Mouse (Mus musculus) CH12.LX (cell line): Measurements from ENCODE around the gene Selenov. TPM values are rescaled to one million over a fixed set of nuclear protein-coding genes. Genes with fewer than 3 reads are reported as not detected.
A peak's percentile ranks its signal among the peaks of the same experiment; 100 is the strongest.

Experiments used
- DNase-seq: peaks from one replicate; pipeline ENCODE4 v3.0.0-alpha.2; 2013; ENCODE audit errors: extremely low read depth
- H3K27ac ChIP-seq: 2 replicates; pipeline ENCODE4 v1.5.1; 2012; ENCODE audit warnings: low read depth, mild to moderate bottlenecking, control low read depth, moderate library complexity; ENCODE audit not compliant: insufficient read depth
- H3K27me3 ChIP-seq: replicated peaks from 2 replicates; pipeline ENCODE3; 2012; ENCODE audit warnings: inconsistent platforms
- H3K36me3 ChIP-seq, 2 experiments: replicated peaks in 1 of 2; 2 replicates each; pipeline versions ENCODE3 to v1.6.1; 2012; ENCODE audit warnings: inconsistent platforms in 1 of 2, low read length in 1 of 2, mild to moderate bottlenecking in 1 of 2, mixed read lengths in 1 of 2, moderate library complexity in 1 of 2; ENCODE audit not compliant: control insufficient read depth in 1 of 2, insufficient read depth in 1 of 2
- H3K4me1 ChIP-seq, 2 experiments: 2 replicates each; pipeline ENCODE4 v1.6.1; 2012; ENCODE audit warnings: inconsistent platforms in 1 of 2, moderate library complexity in 1 of 2; ENCODE audit not compliant: insufficient read depth in 2 of 2, control insufficient read depth in 1 of 2
- H3K4me2 ChIP-seq: 2 replicates; pipeline ENCODE4 v1.6.1; 2012; ENCODE audit warnings: low read depth, mild to moderate bottlenecking, control low read depth; ENCODE audit not compliant: poor library complexity, insufficient read depth, severe bottlenecking
- H3K4me3 ChIP-seq, 3 experiments: fragments of 150-350 bp in 1 of 3; sonication (generic) in 1 of 3; replicated peaks in 1 of 3; 2 replicates each; pipeline versions ENCODE3 to v1.5.1; 2011 to 2012; ENCODE audit warnings: low read depth in 2 of 3, low read length in 2 of 3, mild to moderate bottlenecking in 2 of 3, moderate library complexity in 2 of 3, control low read depth in 1 of 3, improper control_type of control experiment in 1 of 3, inconsistent platforms in 1 of 3, mixed read lengths in 1 of 3; ENCODE audit not compliant: poor library complexity in 1 of 3
- H3K79me2 ChIP-seq: replicated peaks from 2 replicates; pipeline ENCODE4 v1.6.1; 2012; ENCODE audit warnings: mild to moderate bottlenecking, moderate library complexity; ENCODE audit not compliant: control insufficient read depth, poor library complexity, insufficient read depth, severe bottlenecking; ENCODE audit errors: extremely low read depth
- H3K9ac ChIP-seq: 2 replicates; pipeline ENCODE4 v1.6.1; 2012; ENCODE audit warnings: low read depth, mild to moderate bottlenecking, control low read depth, moderate library complexity; ENCODE audit not compliant: insufficient read depth
- H3K9me3 ChIP-seq: replicated peaks from 2 replicates; pipeline ENCODE3; 2012; ENCODE audit warnings: low read length, inconsistent platforms, mixed read lengths
- CHD1 ChIP-seq: IDR thresholded peaks from 2 replicates; pipeline ENCODE4 v1.6.1; 2012; ENCODE audit warnings: low read depth, low read length, improper control_type of control experiment, inconsistent platforms
- CHD2 ChIP-seq: IDR thresholded peaks from 2 replicates; pipeline ENCODE4 v1.6.1; 2011; ENCODE audit warnings: low read length, improper control_type of control experiment
- CTCF ChIP-seq, 2 experiments: IDR thresholded peaks in 1 of 2; conservative IDR thresholded peaks in 1 of 2; 2 replicates each; pipeline ENCODE4 v1.5.1; 2011 to 2012; ENCODE audit warnings: low read depth in 2 of 2, low read length in 2 of 2, improper control_type of control experiment in 1 of 2, inconsistent platforms in 1 of 2, mild to moderate bottlenecking in 1 of 2, moderate library complexity in 1 of 2
- E2F4 ChIP-seq: IDR thresholded peaks from 2 replicates; pipeline ENCODE4 v1.6.1; 2011; ENCODE audit warnings: low read depth, low read length, improper control_type of control experiment; ENCODE audit not compliant: insufficient replicate concordance
- GABPA ChIP-seq: IDR thresholded peaks from 2 replicates; pipeline ENCODE4 v1.6.1; 2012; ENCODE audit warnings: low read depth, low read length, improper control_type of control experiment, inconsistent platforms; ENCODE audit not compliant: insufficient replicate concordance
- HCFC1 ChIP-seq: IDR thresholded peaks from 2 replicates; pipeline ENCODE4 v1.6.1; 2012; ENCODE audit warnings: low read depth, mild to moderate bottlenecking, inconsistent platforms, low read length, improper control_type of control experiment
- IRF4 ChIP-seq: IDR thresholded peaks from 2 replicates; pipeline ENCODE4 v1.6.1; 2014; ENCODE audit warnings: low read depth, mild to moderate bottlenecking, inconsistent platforms, low read length, improper control_type of control experiment
- JUN ChIP-seq: IDR thresholded peaks from 2 replicates; pipeline ENCODE4 v1.6.1; 2011; ENCODE audit warnings: low read depth, mild to moderate bottlenecking, low read length, improper control_type of control experiment, moderate library complexity; ENCODE audit not compliant: insufficient read depth
- JUND ChIP-seq: conservative IDR thresholded peaks from 2 replicates; pipeline ENCODE4 v1.6.1; 2011; ENCODE audit warnings: low read depth, low read length, improper control_type of control experiment
- KAT2A ChIP-seq: IDR thresholded peaks from 2 replicates; pipeline ENCODE4 v1.6.1; 2012; ENCODE audit warnings: low read length, improper control_type of control experiment, inconsistent platforms; ENCODE audit not compliant: insufficient replicate concordance
- MAFK ChIP-seq: IDR thresholded peaks from 2 replicates; pipeline ENCODE4 v1.6.1; 2011; ENCODE audit warnings: low read length, improper control_type of control experiment; ENCODE audit not compliant: insufficient replicate concordance
- MAZ ChIP-seq: IDR thresholded peaks from 2 replicates; pipeline ENCODE4 v1.6.1; 2012; ENCODE audit warnings: low read depth, mild to moderate bottlenecking, inconsistent platforms, low read length, improper control_type of control experiment, moderate library complexity
- MEF2A ChIP-seq: IDR thresholded peaks from 2 replicates; pipeline ENCODE4 v1.6.1; 2014; ENCODE audit warnings: low read depth, mild to moderate bottlenecking, inconsistent platforms, low read length, improper control_type of control experiment, borderline replicate concordance
- MYC ChIP-seq: IDR thresholded peaks from 2 replicates; pipeline ENCODE4 v1.6.1; 2011; ENCODE audit warnings: low read depth, mild to moderate bottlenecking, improper control_type of control experiment, low read length
- NELFE ChIP-seq: IDR thresholded peaks from 2 replicates; pipeline ENCODE4 v1.6.1; 2011; ENCODE audit warnings: low read depth, low read length, improper control_type of control experiment
- POLR2A ChIP-seq: IDR thresholded peaks from 2 replicates; pipeline ENCODE4 v1.6.1; 2011; ENCODE audit warnings: low read depth, mild to moderate bottlenecking, improper control_type of control experiment, low read length
- POLR2AphosphoS2 ChIP-seq: IDR thresholded peaks from 2 replicates; pipeline ENCODE4 v1.6.1; 2011; ENCODE audit warnings: low read depth, low read length, improper control_type of control experiment
- RCOR1 ChIP-seq: conservative IDR thresholded peaks from 2 replicates; pipeline ENCODE4 v1.6.1; 2012; ENCODE audit warnings: low read depth, mild to moderate bottlenecking, inconsistent platforms, low read length, improper control_type of control experiment
- SMC3 ChIP-seq: IDR thresholded peaks from 2 replicates; pipeline ENCODE4 v1.6.1; 2011; ENCODE audit warnings: low read depth, low read length, improper control_type of control experiment
- TBP ChIP-seq: conservative IDR thresholded peaks from 2 replicates; pipeline ENCODE4 v1.6.1; 2011; ENCODE audit warnings: low read depth, low read length, improper control_type of control experiment
- USF1 ChIP-seq: IDR thresholded peaks from 2 replicates; pipeline ENCODE4 v1.6.1; 2014; ENCODE audit warnings: low read depth, mild to moderate bottlenecking, inconsistent platforms, low read length, improper control_type of control experiment
- USF2 ChIP-seq: conservative IDR thresholded peaks from 2 replicates; pipeline ENCODE4 v1.6.1; 2011; ENCODE audit warnings: low read depth, low read length, improper control_type of control experiment
- ZC3H11A ChIP-seq: IDR thresholded peaks from 2 replicates; pipeline ENCODE4 v1.6.1; 2012; ENCODE audit warnings: low read depth, mild to moderate bottlenecking, inconsistent platforms, low read length, improper control_type of control experiment
- ZKSCAN1 ChIP-seq: IDR thresholded peaks from 2 replicates; pipeline ENCODE4 v1.6.1; 2012; ENCODE audit warnings: low read depth, inconsistent platforms, low read length, improper control_type of control experiment, borderline replicate concordance
- ZMIZ1 ChIP-seq: IDR thresholded peaks from 2 replicates; pipeline ENCODE4 v1.6.1; 2012; ENCODE audit warnings: low read depth, mild to moderate bottlenecking, inconsistent platforms, low read length, improper control_type of control experiment
- dilution Hi-C: fragments of 300-500 bp; cut with MboI; formaldehyde crosslinking; loops from 2 replicates; pipeline ENCODE4 v1.14.3; 2020; ENCODE audit warnings: low sequenced_read_pairs; ENCODE audit not compliant: extremely low pct_unique_long_range_greater_than_20kb, extremely low pct_ligation_motif_present
- in situ Hi-C: fragments of 300-500 bp; cut with MboI; formaldehyde crosslinking; loops from 3 replicates; pipeline ENCODE4 v1.14.3; 2019; ENCODE audit warnings: low sequenced_read_pairs, low pct_ligation_motif_present, low pct_unique_long_range_greater_than_20kb, mixed read lengths
- polyA plus RNA-seq: library from polyadenylated mRNA; unstranded; fragments of >175 nt; gene quantifications from 2 replicates; pipeline ENCODE4 v1.2.1, GENCODE M21; 2012; ENCODE audit warnings: low read depth; ENCODE audit not compliant: insufficient read length
- total RNA-seq, 2 experiments: library from RNA; depleted of rRNA; stranded (reverse); fragments of 300-350 nt in 1 of 2; fragments of >200 nt in 1 of 2; gene quantifications; 2 replicates each; pipeline ENCODE4 v1.2.3; 2012 to 2014

Gene Selenov
- total and polyA plus RNA-seq, 3 experiments = not detected

DNA sequence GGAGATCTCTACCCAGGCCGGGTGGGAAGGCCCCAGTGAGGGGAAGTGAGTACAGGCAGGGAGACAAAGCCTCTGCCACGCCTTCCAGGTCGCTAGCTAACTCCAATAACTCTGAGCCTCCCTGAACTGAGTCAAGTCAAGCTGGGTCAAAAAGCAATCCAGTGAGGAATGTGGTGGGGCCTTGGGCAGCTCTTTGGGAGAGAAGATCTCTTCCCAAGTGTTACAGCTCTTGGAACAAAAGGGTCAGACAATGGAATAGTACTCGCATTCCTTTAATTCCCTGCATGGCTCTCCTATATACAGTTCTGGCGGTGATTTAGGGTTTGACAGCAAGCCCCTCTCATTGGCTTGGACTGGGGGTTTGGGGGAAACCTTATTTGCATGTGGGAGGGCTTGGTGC is 28.1 kb downstream of the Selenov start:
- peaks cover 3% of the 10 kb centered on the region for H3K9me3 ChIP-seq
- DNase-seq = no peak
- in situ Hi-C loops = no loop called here

DNA sequence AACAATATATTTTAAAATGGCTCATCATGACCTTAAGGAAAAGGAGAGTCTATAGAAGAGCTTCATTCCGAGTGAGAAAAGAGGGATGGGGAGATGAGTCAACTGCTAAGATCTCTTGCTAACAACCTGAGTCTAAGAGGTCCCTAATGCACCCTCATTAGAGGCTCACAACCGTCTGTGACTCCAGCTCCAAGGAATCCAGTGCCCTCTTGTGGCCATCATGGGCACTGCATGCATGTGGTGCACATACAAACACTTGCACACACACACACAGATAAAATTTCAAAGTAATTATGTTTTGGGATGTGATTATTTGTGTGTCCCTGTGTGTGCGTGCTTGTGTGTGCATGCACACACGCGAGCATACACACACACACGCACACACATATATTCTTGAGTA is 35.5 kb downstream of the Selenov start:
- DNase-seq = peak; percentile 23

More for the DNA sequence above, 28.1 kb downstream of the Selenov start:
- dilution Hi-C loops = no loop called here
- Histone ChIP-seq H3K27me3 (peaks cover 13% of the 10 kb centered on the region), H3K4me2 (no peak overlapping the region), H3K79me2 (no peaks in the 10 kb centered on the region), H3K4me3 (no peak overlapping the region), H3K4me1 (no peaks in the 10 kb centered on the region), H3K36me3 (no peaks in the 10 kb centered on the region), H3K9ac (no peak overlapping the region), H3K27ac (no peak overlapping the region)
- TF ChIP-seq KAT2A (no peak), ZMIZ1 (no peak), POLR2A (no peak), CHD2 (no peak), MAZ (no peak), ZC3H11A (no peak), CTCF (conservative IDR thresholded peaks at IDR 0.05 in 1 of 2, IDR thresholded peaks at IDR 0.05 in 1 of 2; ENCODE audit: low read depth in 2 of 2, low read length in 2 of 2) (no peak), TBP (no peak), USF1 (no peak), MYC (no peak), MEF2A (no peak), SMC3 (no peak), JUN (no peak), CHD1 (no peak), NELFE (no peak), E2F4 (no peak), MAFK (no peak), GABPA (no peak)

More for the DNA sequence above, 35.5 kb downstream of the Selenov start:
- Histone ChIP-seq H3K9me3 (peaks cover 7% of the 10 kb centered on the region), H3K4me3 (no peak overlapping the region), H3K27ac (no peak overlapping the region), H3K27me3 (peaks cover 16% of the 10 kb centered on the region), H3K4me2 (no peak overlapping the region), H3K79me2 (no peaks in the 10 kb centered on the region), H3K4me1 (no peaks in the 10 kb centered on the region), H3K36me3 (no peaks in the 10 kb centered on the region), H3K9ac (no peak overlapping the region)
- dilution Hi-C loops (no loop called here), in situ Hi-C loops (no loop called here)
- TF ChIP-seq POLR2AphosphoS2 (no peak), MAFK (no peak), POLR2A (no peak), CHD1 (no peak), HCFC1 (no peak), JUN (no peak), RCOR1 (no peak), JUND (no peak), USF2 (no peak), CTCF (conservative IDR thresholded peaks at IDR 0.05 in 1 of 2, IDR thresholded peaks at IDR 0.05 in 1 of 2; ENCODE audit: low read depth in 2 of 2, low read length in 2 of 2) (peak; percentile 38 to 50; a peak in 3 of 4 replicates), KAT2A (no peak), CHD2 (no peak), SMC3 (peak; percentile 5; the same call in 1 of the 2 replicates), ZKSCAN1 (no peak), GABPA (no peak), IRF4 (no peak), USF1 (no peak)
